Mouse (Mus musculus): Measurements from ENCODE around the gene Hyal5.

DNA sequence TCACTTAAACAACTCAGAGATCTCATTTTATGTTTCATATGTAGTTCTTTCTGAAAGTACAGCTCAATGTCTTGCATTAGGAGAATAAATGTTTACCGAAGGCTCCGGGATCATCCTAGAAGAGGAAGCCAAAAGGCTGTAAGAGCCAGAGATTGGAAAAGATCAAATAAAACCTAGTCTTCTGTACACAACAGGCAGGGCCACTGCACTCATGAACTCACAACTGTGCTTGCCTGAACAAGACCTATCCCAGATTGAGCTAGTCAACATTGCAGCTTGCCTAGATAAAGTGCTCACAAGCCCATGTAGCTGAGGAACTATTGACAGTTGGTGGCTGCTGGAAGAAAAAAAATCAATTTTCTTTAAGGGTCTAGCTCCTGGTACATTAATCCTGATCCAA is 55.8 kb downstream of the Hyal5 start:
- TF ChIP-seq EP300 (IDR thresholded peaks at IDR 0.05; ENCODE audit: low read depth) (no peak), CTCF (IDR thresholded peaks at IDR 0.05; ENCODE audit: low read depth) (no peak)
